Mouse (Mus musculus) embryonic fibroblast, embryonic 13.5 days (primary cell): ENCODE results near the gene Cyp2j5.

Experiments
- CTCF ChIP-seq: IDR thresholded peaks from 2 replicates; pipeline ENCODE4 v1.5.1; 2011; ENCODE audit warnings: mild to moderate bottlenecking, control low read depth, low read length, moderate library complexity, borderline replicate concordance; ENCODE audit not compliant: insufficient read depth
- POLR2A ChIP-seq: IDR thresholded peaks from 2 replicates; pipeline ENCODE4 v1.6.1; 2011; ENCODE audit warnings: low read depth, mild to moderate bottlenecking, control low read depth, low read length, moderate library complexity

DNA sequence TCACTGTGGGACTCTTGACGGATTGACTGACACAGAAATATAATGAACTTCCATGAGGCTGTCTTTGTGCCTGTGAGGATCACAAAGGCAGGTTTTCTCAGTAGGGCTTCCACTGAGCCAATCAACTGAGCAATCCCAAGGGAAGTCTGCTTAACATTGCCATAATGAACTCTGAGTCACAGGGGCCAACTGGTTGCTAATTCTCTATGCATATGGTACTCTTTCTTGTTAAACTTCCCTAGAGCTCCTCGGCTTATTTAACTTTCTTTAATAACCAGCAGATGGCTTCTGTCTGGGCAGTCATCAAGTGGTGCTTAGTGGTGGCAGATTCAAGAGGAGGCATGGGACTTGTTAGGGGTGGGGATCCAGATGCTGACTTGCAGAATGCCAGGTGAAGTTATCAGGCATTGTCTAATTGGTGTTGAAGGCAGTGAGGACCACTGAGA is 23.4 kb upstream of the Cyp2j5 start:
- no peak for TF ChIP-seq CTCF
- TF ChIP-seq POLR2A, result no peak
